Mouse (Mus musculus): ENCODE results near the gene Pim3.

- TF ChIP-seq POLR2A (IDR thresholded peaks at IDR 0.05; ENCODE audit: extremely low read depth, insufficient read depth, low read length) (no peak), CTCF (IDR thresholded peaks at IDR 0.05; ENCODE audit: low read depth, low read length) (no peak)
Measured at GRCm38 (mm10) chr15:88842300-88842673, 19.7 kb upstream of the Pim3 start.
